Mouse (Mus musculus): ENCODE results near the gene Galnt16.

Gene Galnt16

DNA sequence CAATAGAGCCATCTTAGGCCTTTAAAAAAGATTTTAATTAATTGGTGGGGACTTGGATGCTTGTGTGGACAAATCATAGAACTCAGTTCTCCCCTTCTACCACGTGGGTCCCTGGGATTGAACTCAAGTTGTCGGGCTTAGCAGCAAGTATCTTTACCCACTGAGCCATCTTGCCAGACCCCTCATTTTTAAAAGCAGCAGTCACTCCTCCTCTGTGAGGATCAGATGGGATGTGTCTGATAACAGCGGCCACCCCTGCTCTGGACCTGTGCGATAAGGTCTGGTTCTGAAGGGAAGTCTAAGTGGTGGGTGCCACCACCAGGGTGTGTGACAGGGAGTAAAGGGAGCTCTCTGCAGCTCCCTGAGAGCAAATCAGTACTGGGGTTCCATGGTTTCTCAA, 77.5 kb downstream of the Galnt16 start:
- in situ Hi-C loops (cut with MboI; ENCODE audit: low sequenced_read_pairs): no loop called here

DNA sequence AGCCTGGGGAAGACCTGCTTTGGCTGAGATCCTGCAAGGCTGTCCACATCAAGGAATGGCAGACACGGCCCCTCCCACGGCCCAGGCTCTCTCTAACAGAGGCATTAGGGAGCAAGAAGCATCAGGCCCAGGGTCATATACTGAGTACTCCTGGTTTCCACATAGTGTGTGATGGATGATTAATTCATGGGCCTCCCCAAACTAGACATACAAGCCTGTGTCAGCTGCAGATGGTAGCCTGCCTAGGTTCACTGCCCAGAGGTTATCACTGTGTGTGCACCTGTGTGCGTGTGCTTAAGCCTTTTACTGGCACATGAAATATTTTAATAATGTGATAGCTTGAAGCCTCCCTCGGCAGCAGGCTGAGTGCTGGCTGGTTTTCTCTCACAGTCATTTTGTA, 77.9 kb downstream of the Galnt16 start:
- in situ Hi-C loops (cut with MboI; ENCODE audit: low sequenced_read_pairs): no loop called here

- in situ Hi-C loops (cut with MboI; ENCODE audit: low sequenced_read_pairs): no loop called here
Observed at GRCm38 (mm10) chr12:80598236-80598635, 80.2 kb downstream of the Galnt16 start.

DNA sequence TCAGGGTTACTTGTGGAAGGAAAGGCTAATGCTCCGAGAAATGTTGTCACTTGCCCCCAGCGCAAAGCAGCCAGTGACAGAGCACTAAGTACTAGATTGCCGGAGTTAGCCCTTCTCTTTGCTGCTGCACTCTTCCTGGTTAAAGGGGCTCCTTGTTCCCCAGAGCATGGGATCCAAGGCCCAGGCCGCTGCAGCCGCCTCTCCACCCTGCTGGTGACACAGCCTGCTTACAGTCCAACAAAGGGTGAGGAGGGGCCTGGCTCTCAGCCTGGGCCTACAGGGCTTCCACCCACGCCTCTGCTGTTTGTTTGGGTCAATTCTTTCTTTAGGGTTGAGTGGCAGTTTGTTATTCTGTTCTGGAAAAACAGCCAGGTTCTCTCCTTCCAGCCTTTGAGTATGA, 80.7 kb downstream of the Galnt16 start:
- in situ Hi-C loops (cut with MboI; ENCODE audit: low sequenced_read_pairs): no loop called here

DNA sequence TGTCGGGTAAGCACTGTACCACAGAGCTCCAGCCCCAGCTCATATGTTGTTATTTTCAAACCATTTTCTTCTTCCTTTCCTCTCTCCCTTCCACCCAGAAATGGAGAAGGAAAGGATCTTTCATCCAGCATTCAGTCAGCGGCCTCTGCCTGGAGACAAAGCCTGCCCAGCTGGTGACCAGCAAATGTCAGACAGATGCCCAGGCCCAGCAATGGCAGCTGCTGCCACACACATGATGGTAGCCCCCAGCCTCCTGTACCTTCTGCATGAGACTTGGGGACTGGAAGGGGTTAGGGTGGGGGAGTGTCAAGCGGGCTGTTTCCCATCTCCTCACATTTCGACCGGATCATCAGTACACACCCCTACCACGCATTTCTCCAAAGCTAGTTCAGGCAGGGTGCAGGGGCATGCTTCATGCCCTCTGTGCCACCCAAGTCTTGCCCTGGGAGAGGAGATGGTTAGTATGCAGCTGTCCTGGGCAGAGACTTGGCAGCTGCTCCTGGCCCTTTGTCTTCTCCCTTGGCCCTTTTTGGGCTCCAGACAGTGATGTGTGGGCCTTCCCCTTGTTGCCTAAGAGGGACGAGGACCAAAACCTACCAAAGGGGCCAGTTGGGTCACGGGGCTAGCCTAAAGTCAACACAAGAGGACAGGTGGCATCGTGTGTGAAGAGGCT, 83.7 kb downstream of the Galnt16 start:
- in situ Hi-C loops (cut with MboI; ENCODE audit: low sequenced_read_pairs): no loop called here

DNA sequence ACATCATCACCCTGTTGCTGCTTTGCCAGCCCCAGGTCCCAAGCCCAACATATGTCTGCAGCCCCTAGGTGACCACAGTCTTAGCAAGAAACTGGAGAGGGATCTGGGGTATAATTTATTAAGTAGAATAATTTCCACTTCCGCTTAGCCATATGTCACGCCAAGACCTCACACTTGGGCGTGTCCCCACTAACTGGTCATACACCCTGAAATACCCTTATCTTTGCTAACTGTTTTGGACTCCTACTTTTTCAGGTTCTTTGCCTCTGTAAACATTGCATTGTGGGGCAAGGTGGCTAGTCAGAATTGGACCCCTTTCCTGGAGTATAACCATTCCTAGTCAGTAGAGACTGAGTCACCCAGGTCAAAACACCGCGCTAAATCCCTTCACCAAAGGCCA, 84.4 kb downstream of the Galnt16 start:
- in situ Hi-C loops (cut with MboI; ENCODE audit: low sequenced_read_pairs): no loop called here

- in situ Hi-C loops (cut with MboI; ENCODE audit: low sequenced_read_pairs): no loop called here
Observed at GRCm38 (mm10) chr12:80603566-80603965, 85.5 kb downstream of the Galnt16 start.

DNA sequence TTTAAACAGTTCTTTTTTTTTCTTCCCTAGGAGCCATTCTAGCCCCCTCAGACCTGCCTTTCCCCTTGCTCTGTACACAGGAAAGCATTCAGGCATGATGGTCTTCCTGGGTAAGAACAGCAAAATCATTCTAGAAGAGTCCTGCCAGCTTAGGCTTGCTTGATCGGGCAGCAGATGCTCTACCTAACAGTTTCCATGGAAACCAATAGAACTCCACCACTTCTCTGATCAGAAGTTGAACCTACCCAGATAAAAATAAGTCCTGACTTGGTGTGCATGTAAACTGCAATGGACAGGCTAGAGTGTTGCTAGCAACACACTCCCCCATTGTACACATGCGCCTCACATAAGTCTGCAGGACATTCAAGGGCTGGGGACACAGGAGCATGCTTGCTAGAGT, 86.1 kb downstream of the Galnt16 start:
- in situ Hi-C loops (cut with MboI; ENCODE audit: low sequenced_read_pairs): no loop called here

- in situ Hi-C loops (cut with MboI; ENCODE audit: low sequenced_read_pairs): no loop called here
Observed at GRCm38 (mm10) chr12:80608576-80608975, 90.5 kb downstream of the Galnt16 start.

DNA sequence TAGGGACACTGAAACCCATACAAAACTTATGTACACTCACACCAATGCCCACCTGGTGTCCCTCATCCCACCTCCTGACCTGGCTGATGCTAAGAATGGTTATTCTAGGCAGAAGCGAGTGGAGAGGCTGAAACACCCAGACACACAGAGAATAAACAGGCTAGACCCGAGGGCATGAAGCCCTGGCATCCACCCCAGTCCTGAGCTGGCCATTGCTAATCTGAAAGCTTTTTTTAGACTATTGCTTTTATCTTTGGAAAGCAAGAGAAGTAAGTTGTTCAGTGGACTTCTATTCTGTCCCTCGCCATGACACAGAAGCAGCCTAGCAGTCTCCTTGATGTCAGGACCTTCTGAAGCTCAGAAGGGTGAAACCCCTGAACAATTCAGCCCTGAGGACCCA, 91.9 kb downstream of the Galnt16 start:
- in situ Hi-C loops (cut with MboI; ENCODE audit: low sequenced_read_pairs): no loop called here

- in situ Hi-C loops (cut with MboI; ENCODE audit: low sequenced_read_pairs): no loop called here
Observed at GRCm38 (mm10) chr12:80612113-80612791, 94.2 kb downstream of the Galnt16 start.

GRCm38 (mm10) chr12:80615371-80616257, 97.5 kb downstream of the Galnt16 start:
- in situ Hi-C loops (cut with MboI; ENCODE audit: low sequenced_read_pairs): no loop called here

GRCm38 (mm10) chr12:80620501-80620900, 102.4 kb downstream of the Galnt16 start:
- in situ Hi-C loops (cut with MboI; ENCODE audit: low sequenced_read_pairs): no loop called here

DNA sequence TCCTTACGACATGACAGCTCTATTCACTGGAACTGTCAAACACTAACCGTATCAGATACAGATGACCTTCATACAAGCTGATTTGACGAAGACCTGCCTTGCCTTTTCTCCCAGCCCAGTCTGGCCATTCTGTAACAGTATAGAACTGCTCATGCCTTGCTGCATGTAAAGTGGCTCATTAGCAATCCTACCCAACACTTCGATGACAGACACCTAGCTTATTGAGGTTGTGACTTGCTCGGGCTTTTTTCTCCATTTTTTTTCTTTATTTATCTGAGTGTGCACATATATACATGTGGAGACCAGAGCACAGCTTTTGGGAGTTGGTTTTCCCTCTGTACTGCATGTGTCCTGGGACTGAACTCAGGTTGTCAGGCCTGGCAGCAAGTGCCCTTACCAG, 113.7 kb downstream of the Galnt16 start:
- in situ Hi-C loops (cut with MboI; ENCODE audit: low sequenced_read_pairs): no loop called here

DNA sequence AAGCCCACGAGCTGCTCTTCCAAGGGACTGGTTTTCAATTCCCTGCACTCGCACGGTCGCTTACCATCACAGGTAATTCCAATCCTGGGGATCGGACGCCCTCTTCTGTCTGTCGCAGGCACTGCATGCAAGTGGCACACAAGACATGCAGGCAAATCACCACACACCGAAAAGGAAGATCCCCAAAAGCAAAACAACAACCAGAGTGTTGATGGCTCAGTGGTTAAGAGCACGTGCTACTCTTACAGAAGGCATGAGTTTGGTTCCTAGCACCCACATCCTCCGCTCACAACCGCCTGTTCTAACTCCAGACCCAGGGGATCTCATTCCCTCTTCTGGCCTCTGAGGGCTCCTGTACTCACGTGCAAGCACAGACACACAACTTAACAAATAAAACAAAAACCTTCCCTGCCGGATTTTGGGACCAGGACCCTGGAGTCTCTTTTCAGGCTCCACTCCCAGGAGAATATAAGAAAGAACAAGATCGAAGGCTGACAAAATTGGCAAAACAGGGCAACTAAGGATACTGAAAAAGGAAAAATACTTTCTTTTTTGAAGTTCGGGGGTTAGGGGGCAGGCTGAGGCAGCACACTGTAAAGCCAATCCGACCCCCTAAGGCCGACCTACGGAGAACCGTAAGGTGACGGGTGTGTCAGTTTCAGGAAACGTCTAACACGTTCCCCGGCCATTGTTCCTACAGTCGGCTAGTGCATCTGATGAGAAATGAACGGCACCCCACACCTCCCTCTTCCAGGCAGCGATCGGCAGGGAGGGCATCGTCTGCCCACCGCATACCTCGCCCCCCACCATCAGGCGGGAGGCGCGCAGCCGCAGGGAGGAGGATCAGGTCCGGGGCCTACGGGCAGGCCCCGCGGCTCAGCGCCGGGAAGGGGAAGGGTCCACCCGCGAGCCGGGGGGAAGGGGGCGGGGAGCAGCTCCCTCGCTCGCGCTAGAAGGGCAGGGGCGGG, 124.9 kb downstream of the Galnt16 start:
- in situ Hi-C loops (cut with MboI; ENCODE audit: low sequenced_read_pairs): no loop called here

DNA sequence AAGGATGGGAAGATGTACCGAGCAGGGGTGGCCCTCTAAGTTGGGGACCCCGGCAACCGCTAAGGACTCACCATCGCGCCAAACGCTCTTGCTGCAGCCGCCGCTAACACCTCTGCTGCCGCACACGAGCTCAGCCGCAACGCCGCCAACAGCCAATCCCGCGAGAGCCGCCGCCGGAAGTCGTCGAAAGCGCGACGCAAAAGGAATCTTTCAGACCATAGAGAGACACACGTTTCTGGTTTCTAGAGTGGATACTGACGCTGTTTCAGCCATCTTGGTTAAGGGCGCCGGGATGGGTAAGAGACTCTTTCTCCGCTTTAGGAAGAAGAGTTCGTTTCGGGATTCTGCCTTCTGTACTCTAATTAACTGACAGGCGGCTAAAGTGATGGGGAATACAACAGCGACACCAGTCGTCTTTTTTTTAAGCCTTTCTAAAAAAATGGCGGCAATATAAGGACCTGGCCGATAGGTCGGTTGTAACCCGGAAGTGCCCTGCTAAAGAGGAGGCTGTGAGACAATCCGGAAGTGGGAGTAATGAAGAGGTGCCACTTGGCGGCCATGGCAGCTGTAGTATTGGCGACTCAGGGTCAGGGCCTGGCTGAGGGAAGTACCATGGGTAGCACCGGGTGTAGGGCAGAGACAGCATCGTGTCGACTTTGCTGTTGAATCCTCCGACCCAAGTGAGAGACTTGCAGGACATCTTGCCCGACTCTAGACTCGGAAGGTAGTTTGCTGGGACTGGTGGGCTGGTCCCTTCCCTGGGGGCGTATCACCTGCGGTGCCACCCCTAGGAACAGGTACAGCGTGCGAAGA, 125.8 kb downstream of the Galnt16 start, which contains the start of the genes Slc39a9 and Erh:
Gene Slc39a9, plus strand, starts transcription at position 191 of the 813 bp plus-strand sequence.
Gene Erh, minus strand, starts transcription at position 649 of the 813 bp plus-strand sequence.
- in situ Hi-C loops (cut with MboI; ENCODE audit: low sequenced_read_pairs): no loop called here

DNA sequence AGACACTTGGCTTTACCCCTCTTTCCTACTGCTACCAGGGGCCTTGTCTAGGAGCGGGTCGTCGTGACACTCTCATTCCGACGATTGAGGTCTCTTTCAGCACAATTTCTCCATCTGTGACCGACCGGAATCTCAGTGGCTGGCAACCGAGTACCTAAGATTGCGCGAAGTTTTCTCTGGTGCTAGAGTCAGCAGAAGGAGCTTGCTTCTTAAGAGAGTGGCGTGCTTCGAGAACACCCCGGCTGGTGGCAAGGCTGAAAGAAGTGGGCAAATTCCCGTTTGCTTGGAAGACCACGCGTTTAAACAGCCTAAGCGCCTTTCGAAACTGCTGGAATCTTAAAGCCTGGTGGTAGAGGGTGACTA, 126.4 kb downstream of the Galnt16 start:
- in situ Hi-C loops (cut with MboI; ENCODE audit: low sequenced_read_pairs): no loop called here

DNA sequence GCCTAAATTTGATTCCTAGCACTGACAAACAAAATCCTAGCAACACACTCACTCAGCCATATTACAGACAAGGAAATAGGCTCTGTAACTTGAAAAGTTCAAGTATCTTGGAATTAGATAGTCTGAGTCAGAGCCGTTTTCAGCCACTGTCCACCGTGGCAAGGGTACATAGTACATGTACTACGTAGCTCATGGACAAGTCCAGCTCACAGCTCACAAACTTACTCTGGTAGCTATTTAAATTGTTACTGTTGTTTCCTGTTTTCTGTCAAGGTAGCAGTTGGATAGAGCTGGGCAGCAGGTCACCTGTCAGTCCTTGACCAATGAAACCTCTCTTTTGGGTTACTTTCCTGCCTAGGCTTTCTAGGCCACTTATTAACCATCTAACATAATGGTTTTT, 128.3 kb downstream of the Galnt16 start:
- in situ Hi-C loops (cut with MboI; ENCODE audit: low sequenced_read_pairs): no loop called here

GRCm38 (mm10) chr12:80653951-80654658, 136.0 kb downstream of the Galnt16 start:
- in situ Hi-C loops (cut with MboI; ENCODE audit: low sequenced_read_pairs): no loop called here

Measured in CH12F3 (cell line).